Mouse (Mus musculus) forebrain, embryonic 16.5 days (tissue): ENCODE measurements around the gene 6030458C11Rik. TPM values are rescaled to one million over a fixed set of nuclear protein-coding genes. Genes with fewer than 3 reads are reported as not detected.

Source experiments
- ATAC-seq: fragments of 200-750 bp; cut with Nextera tagmentation; 2 replicates; pipeline ENCODE4 v1.8.0; 2017; ENCODE audit warnings: mild to moderate bottlenecking, moderate library complexity
- H3K27ac ChIP-seq: fragments of 300-500 bp; sonication (generic); 2 replicates; pipeline ENCODE4 v1.5.1; 2014; ENCODE audit warnings: low read length, control low read depth
- H3K27me3 ChIP-seq: fragments of 300-500 bp; sonication (generic); replicated peaks from 2 replicates; pipeline ENCODE4 v1.6.1; 2014; ENCODE audit warnings: low read length; ENCODE audit not compliant: control insufficient read depth, insufficient read depth
- H3K36me3 ChIP-seq: fragments of 300-500 bp; sonication (generic); 2 replicates; pipeline ENCODE4 v1.6.1; 2014; ENCODE audit not compliant: control insufficient read depth, insufficient read depth
- H3K4me1 ChIP-seq: fragments of 300-500 bp; sonication (generic); replicated peaks from 2 replicates; pipeline ENCODE4 v1.6.1; 2014; ENCODE audit warnings: low read length; ENCODE audit not compliant: control insufficient read depth, insufficient read depth
- H3K4me2 ChIP-seq: fragments of 300-500 bp; sonication (generic); 2 replicates; pipeline ENCODE4 v1.6.1; 2014; ENCODE audit warnings: mild to moderate bottlenecking, low read length, control low read depth
- H3K4me3 ChIP-seq: fragments of 300-500 bp; sonication (generic); replicated peaks from 2 replicates; pipeline ENCODE4 v1.5.1; 2014; ENCODE audit warnings: mild to moderate bottlenecking, low read length, control low read depth
- H3K9ac ChIP-seq: fragments of 300-500 bp; sonication (generic); replicated peaks from 2 replicates; pipeline ENCODE4 v1.6.1; 2014; ENCODE audit warnings: low read depth, low read length, control low read depth
- H3K9me3 ChIP-seq: fragments of 300-500 bp; sonication (generic); 2 replicates; pipeline ENCODE4 v1.6.1; 2016; ENCODE audit warnings: low read length; ENCODE audit not compliant: control insufficient read depth
- WGBS: fragments of 180-500 bp; shearing (Covaris S2); extraction: QIAGEN DNeasy Blood & Tissue Kit; methylation state at CpG from one replicate; pipeline ENCODE4 v1.1.7; 2014; 5-methylcytosine and 5-hydroxymethylcytosine counted together
- polyA plus RNA-seq: library from polyadenylated mRNA; unstranded; fragments of >200 nt; fragmentation: Nextera tagmentation; extraction: Ambion mirVana; gene quantifications from 2 replicates; pipeline ENCODE4 v1.2.1, GENCODE M21; 2015

The 6030458C11Rik gene
- 30.8 and 36.9 TPM in 2 replicates for polyA plus RNA-seq

- no peaks in the 10 kb centered on the region for H3K9me3 ChIP-seq
- peaks cover 20% of the 10 kb centered on the region for H3K4me1 ChIP-seq
- peak within 1 kb of the TSS; percentile 89 for H3K4me2 ChIP-seq
- under 1% methylated on average over 67 of the region's 67 CpGs for WGBS
- peak within 1 kb of the TSS; percentile 94 for H3K9ac ChIP-seq
- H3K27me3 ChIP-seq = no peaks in the 10 kb centered on the region
- H3K27ac ChIP-seq = peak within 1 kb of the TSS; percentile 76
- ATAC-seq = peak; percentile 100
- H3K4me3 ChIP-seq = peak within 1 kb of the TSS; percentile 99
- H3K36me3 ChIP-seq = peaks cover 26% of the 10 kb centered on the region
These were observed at the start of gene 6030458C11Rik, which contains the start of gene Drosha for GRCm38 (mm10) chr15:12824197-12824952. Gene 6030458C11Rik (minus strand): TSS chr15:12824649. Gene Drosha (plus strand): TSS chr15:12824815.

GRCm38 (mm10) chr15:12867269-12867668, 42.8 kb upstream of the 6030458C11Rik start:
- H3K27ac ChIP-seq = no peak overlapping the region
- 73% methylated on average over 8 of the region's 8 CpGs for WGBS
- no peak for ATAC-seq

DNA sequence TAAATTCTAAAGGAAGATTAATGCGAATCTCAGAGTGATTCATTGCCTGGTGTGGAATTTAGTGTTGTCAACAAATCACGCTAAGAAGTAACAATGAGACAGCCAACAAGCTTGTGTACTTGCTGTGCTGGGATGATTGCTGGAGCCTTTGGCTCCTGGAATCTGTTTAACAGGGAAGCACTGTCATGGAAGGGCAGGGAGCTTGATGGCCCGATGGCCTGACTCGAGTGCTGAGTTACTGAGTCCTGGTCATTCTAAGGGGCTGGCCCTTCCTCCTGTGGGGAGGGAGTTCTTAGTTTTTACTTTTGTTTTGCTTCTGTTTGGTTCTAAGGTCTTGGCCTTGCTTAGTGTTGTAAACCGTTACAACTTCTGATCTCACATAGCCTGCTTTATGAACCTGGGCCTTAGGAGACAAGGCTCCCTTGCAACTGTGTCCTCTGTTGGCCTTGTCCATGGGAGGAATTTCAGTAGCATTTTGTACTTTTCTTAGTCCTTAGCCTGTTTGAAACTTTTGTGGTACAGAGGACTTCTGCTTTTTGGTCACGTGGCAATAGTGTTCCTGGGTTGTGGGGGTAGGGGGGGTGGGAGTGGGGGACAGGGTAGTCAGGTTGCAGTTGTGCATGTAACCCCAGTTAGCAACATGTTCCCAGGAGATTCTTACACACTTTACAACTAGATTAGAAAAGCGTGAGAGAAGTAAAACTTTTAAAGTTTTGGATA, 41.3 kb upstream of the 6030458C11Rik start:
- Histone ChIP-seq H3K9me3 (no peaks in the 10 kb centered on the region), H3K4me1 (no peaks in the 10 kb centered on the region), H3K36me3 (peaks cover 18% of the 10 kb centered on the region), H3K4me3 (no peak overlapping the region), H3K9ac (no peak overlapping the region), H3K4me2 (no peak overlapping the region), H3K27ac (no peak overlapping the region), H3K27me3 (no peaks in the 10 kb centered on the region)
- WGBS = 85% methylated on average over 7 of the region's 7 CpGs
- ATAC-seq = no peak

More at GRCm38 (mm10) chr15:12867269-12867668, 42.8 kb upstream of the 6030458C11Rik start:
- peaks cover 15% of the 10 kb centered on the region for H3K36me3 ChIP-seq
- H3K4me1 ChIP-seq = no peaks in the 10 kb centered on the region
- H3K9me3 ChIP-seq = no peaks in the 10 kb centered on the region
- no peak overlapping the region for H3K4me3 ChIP-seq
- H3K4me2 ChIP-seq = no peak overlapping the region
- H3K9ac ChIP-seq = no peak overlapping the region
- H3K27me3 ChIP-seq = no peaks in the 10 kb centered on the region

- peaks cover 27% of the 10 kb centered on the region for H3K36me3 ChIP-seq
- H3K27ac ChIP-seq = no peak overlapping the region
- no peak overlapping the region for H3K4me2 ChIP-seq
- H3K9ac ChIP-seq = no peak overlapping the region
- no peaks in the 10 kb centered on the region for H3K4me1 ChIP-seq
- no peak for ATAC-seq
- 50% methylated on average over 1 of the region's 1 CpGs for WGBS
- H3K4me3 ChIP-seq = no peak overlapping the region
- no peaks in the 10 kb centered on the region for H3K9me3 ChIP-seq
- H3K27me3 ChIP-seq = no peaks in the 10 kb centered on the region
These were observed 39.2 kb upstream of the 6030458C11Rik start for GRCm38 (mm10) chr15:12863669-12864068.

DNA sequence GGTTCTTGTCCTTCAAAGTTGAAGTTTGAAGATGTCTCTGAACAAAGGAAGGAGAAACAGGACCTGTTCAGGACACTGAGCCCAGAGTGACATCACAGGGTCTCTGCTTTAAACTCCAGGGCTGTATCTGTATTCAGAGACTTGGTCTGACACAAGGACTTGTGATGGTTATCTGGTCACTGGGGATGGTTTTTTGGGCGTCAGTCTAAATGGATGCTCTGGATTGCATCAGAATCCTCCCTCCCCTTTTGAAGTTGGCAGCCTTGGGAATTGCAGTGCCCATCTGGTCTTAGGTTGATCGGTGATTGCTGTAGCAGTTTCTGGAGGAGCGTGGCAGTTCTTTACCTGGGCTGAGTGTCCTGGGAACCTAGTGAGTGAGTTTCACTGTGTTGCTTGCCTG, 37.6 kb upstream of the 6030458C11Rik start:
- peaks cover 20% of the 10 kb centered on the region for H3K36me3 ChIP-seq

DNA sequence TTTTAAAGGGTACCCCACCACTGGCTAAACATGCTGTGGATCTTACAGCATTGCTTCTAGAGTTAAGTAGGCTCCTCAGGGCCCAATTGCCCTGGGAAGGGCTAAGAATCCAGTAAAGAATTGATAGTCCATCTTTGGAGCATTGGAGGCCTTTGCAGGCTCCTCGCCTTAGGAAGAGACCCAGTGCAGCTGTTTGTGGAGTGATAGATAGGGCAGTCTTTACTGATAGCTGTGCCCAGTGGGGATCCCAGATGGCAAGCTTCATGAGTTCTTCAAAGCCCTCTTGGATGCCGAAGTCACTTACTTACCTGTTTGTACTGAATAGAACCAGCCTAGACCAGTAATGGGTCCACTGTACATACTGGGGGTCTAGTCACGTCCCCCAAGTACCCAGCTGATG, 34.2 kb upstream of the 6030458C11Rik start:
- no peaks in the 10 kb centered on the region for H3K4me1 ChIP-seq

More for the DNA sequence above, 37.6 kb upstream of the 6030458C11Rik start:
- 91% methylated on average over 3 of the region's 3 CpGs for WGBS
- Histone ChIP-seq H3K4me1 (no peaks in the 10 kb centered on the region), H3K4me3 (no peak overlapping the region), H3K9me3 (no peaks in the 10 kb centered on the region), H3K27ac (no peak overlapping the region), H3K4me2 (no peak overlapping the region), H3K27me3 (no peaks in the 10 kb centered on the region), H3K9ac (no peak overlapping the region)
- no peak for ATAC-seq

GRCm38 (mm10) chr15:12857840-12858516, 33.5 kb upstream of the 6030458C11Rik start:
- H3K9ac ChIP-seq = no peak overlapping the region
- H3K27me3 ChIP-seq = no peaks in the 10 kb centered on the region
- H3K9me3 ChIP-seq = no peaks in the 10 kb centered on the region
- no peak for ATAC-seq
- no peak overlapping the region for H3K27ac ChIP-seq
- no peak overlapping the region for H3K4me3 ChIP-seq
- peaks cover 37% of the 10 kb centered on the region for H3K36me3 ChIP-seq
- H3K4me2 ChIP-seq = no peak overlapping the region
- WGBS = 92% methylated on average over 12 of the region's 12 CpGs
- H3K4me1 ChIP-seq = no peaks in the 10 kb centered on the region

More for the DNA sequence above, 34.2 kb upstream of the 6030458C11Rik start:
- H3K27ac ChIP-seq = no peak overlapping the region
- H3K4me2 ChIP-seq = no peak overlapping the region
- no peak overlapping the region for H3K4me3 ChIP-seq
- no peaks in the 10 kb centered on the region for H3K27me3 ChIP-seq
- 96% methylated on average over 3 of the region's 3 CpGs for WGBS
- H3K9me3 ChIP-seq = no peaks in the 10 kb centered on the region
- H3K36me3 ChIP-seq = peaks cover 34% of the 10 kb centered on the region
- no peak for ATAC-seq
- no peak overlapping the region for H3K9ac ChIP-seq

GRCm38 (mm10) chr15:12856780-12857179, 32.3 kb upstream of the 6030458C11Rik start:
- Histone ChIP-seq H3K9ac (no peak overlapping the region), H3K4me3 (no peak overlapping the region), H3K27me3 (no peaks in the 10 kb centered on the region), H3K36me3 (peaks cover 44% of the 10 kb centered on the region), H3K4me1 (no peaks in the 10 kb centered on the region), H3K27ac (no peak overlapping the region), H3K4me2 (no peak overlapping the region), H3K9me3 (no peaks in the 10 kb centered on the region)
- WGBS = 96% methylated on average over 6 of the region's 6 CpGs
- ATAC-seq = no peak

DNA sequence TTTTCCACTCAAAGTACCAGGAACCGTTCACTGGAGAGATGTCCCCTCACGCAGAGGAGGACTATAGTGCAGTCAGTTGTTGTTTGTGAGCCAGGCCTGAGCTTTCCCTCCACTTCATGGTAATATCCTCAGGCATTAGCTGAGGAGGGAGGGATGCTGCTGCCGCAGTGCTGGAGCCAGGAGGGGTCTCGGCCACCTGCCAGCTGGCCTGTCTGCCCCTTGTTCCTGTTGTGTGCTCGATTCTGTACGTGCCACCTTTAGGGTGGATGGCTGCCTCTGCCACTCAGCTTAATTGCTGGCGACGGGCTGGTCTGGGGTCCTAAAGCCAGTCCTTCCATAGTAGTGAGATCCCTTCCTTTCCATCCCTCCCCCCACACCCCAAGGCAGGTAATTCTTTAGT, 29.0 kb upstream of the 6030458C11Rik start:
- WGBS = 80% methylated on average over 8 of the region's 8 CpGs
- H3K4me1 ChIP-seq = no peaks in the 10 kb centered on the region
- no peak overlapping the region for H3K27ac ChIP-seq
- ATAC-seq = no peak
- H3K9ac ChIP-seq = no peak overlapping the region
- no peak overlapping the region for H3K4me3 ChIP-seq
- H3K9me3 ChIP-seq = no peaks in the 10 kb centered on the region
- no peaks in the 10 kb centered on the region for H3K27me3 ChIP-seq
- peaks cover 43% of the 10 kb centered on the region for H3K36me3 ChIP-seq
- H3K4me2 ChIP-seq = no peak overlapping the region
